Mouse (Mus musculus): ENCODE measurements around the gene Nmnat3.

DNA sequence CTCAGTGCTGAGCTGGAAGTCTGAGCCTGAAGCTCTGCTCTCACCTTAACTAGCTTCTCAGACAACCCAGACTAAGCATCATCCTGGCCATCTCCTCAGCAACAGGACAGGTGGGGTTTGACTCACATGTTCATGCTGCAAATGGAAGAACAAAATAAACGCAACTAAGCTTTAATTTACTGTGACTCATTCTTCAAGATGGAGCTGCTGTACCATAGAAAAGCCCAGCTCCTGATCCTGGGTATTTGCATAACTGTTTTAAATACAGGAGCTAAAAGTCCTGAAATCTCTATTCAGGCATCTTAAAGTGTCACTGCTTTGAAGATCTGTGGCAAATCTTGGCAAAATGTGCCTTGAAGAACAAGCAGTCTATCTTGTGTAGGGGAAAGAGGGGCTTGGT lies 38.9 kb downstream of the Nmnat3 start:
- TF ChIP-seq CTCF (conservative IDR thresholded peaks at IDR 0.05 in 1 of 2, IDR thresholded peaks at IDR 0.05 in 1 of 2; ENCODE audit: low read depth in 2 of 2, low read length in 2 of 2): no peak
- no peak for TF ChIP-seq POLR2A (IDR thresholded peaks at IDR 0.05; ENCODE audit: low read depth, low read length)
- no peak for TF ChIP-seq TCF12 (IDR thresholded peaks at IDR 0.05; ENCODE audit: low read depth, low read length)
- TF ChIP-seq GABPA (IDR thresholded peaks at IDR 0.05; ENCODE audit: insufficient replicate concordance, low read depth, low read length): no peak

All from CH12.LX (cell line).